Mouse (Mus musculus): ENCODE data around the gene Ppme1. TPM values are rescaled to one million over a fixed set of nuclear protein-coding genes. Genes with fewer than 3 reads are reported as not detected.

The Ppme1 gene
- polyA plus RNA-seq, 1 experiment from 2014 or later, result 155 TPM

DNA sequence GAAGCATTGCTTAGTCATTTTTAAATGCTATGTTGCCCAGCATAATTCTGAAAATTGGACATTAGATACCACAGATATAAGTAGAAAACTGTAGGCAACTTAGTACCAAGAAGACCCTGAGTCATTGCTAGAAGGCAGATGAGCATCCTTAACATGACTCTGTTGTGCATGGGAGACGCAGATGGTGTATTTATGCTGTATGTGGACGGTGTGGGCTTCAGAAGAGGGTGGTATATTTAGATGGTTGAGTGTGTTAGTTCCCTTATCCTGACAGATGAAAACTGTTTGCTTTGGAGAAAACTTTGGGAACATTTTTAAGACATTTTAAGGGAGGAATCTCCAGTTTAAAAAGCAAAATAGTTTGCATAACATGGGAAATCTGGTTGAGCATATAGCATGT is 16.1 kb upstream of the Ppme1 start:
- H3K4me1 ChIP-seq (ENCODE audit: control insufficient read depth, insufficient read depth, low read length), result no peaks in the 10 kb centered on the region
- peaks cover 23% of the 10 kb centered on the region for H3K36me3 ChIP-seq (ENCODE audit: control insufficient read depth, insufficient read depth, low read length)
- H3K27me3 ChIP-seq (ENCODE audit: control insufficient read depth, insufficient read depth, low read length), result no peaks in the 10 kb centered on the region
- no peak overlapping the region for H3K4me2 ChIP-seq (ENCODE audit: low read depth, low read length)
- WGBS, result 100% methylated on average over 2 of the region's 2 CpGs
- H3K27ac ChIP-seq (ENCODE audit: low read depth, low read length), result no peak overlapping the region
- no peak overlapping the region for H3K4me3 ChIP-seq (ENCODE audit: low read depth, low read length)
- H3K9me3 ChIP-seq (ENCODE audit: control insufficient read depth, low read length), result no peaks in the 10 kb centered on the region
- H3K9ac ChIP-seq (replicated peaks; ENCODE audit: low read depth, low read length), result no peak overlapping the region
- no peak for ATAC-seq (ENCODE audit: low read depth)

DNA sequence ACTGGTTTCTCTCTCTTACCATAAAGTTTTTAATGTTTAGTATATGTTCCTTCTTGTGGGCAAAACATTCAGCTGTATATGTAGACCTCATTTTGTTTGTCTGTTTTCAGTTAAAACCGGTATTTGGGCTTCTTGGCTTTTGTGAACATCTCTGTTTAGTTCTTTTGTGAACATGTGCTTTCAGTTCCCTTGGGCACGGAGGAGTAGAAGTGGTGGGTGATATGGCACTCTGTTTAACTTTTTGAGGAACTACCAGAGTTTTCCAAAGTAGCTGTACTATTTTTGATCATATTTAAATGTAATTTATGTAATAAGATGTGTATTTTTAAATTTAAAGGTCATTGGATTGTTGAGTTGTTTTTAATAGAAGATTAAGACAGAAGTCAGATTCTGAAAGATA is 11.1 kb upstream of the Ppme1 start:
- Histone ChIP-seq H3K4me3 (ENCODE audit: low read depth, low read length) (no peak overlapping the region), H3K36me3 (ENCODE audit: control insufficient read depth, insufficient read depth, low read length) (peaks cover 34% of the 10 kb centered on the region), H3K27me3 (ENCODE audit: control insufficient read depth, insufficient read depth, low read length) (no peaks in the 10 kb centered on the region), H3K27ac (ENCODE audit: low read depth, low read length) (no peak overlapping the region), H3K9me3 (ENCODE audit: control insufficient read depth, low read length) (no peaks in the 10 kb centered on the region), H3K9ac (replicated peaks; ENCODE audit: low read depth, low read length) (no peak overlapping the region), H3K4me2 (ENCODE audit: low read depth, low read length) (no peak overlapping the region), H3K4me1 (ENCODE audit: control insufficient read depth, insufficient read depth, low read length) (no peaks in the 10 kb centered on the region)
- no peak for ATAC-seq (ENCODE audit: low read depth)
- 91% methylated on average over 2 of the region's 2 CpGs for WGBS

DNA sequence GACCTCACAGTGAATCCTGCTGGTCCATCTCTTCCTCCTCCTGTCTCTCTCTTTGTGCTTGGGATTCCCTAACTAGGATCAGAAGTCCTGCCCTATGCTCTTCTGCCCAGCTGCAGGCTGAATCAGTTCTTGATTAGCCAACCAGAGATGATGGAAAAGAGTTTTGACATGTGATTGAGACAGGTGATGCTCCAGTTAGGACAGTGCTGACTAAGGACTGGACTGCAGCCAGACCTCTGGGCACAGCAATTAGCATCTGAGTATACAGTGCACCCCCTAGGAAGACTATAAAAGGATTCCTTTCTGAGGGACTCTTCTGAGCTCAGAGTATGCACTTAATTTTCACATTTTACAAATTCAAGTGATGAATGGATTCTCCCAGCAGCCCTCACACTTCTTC is 9.1 kb upstream of the Ppme1 start:
- no peak overlapping the region for H3K4me3 ChIP-seq (ENCODE audit: low read depth, low read length)
- no peaks in the 10 kb centered on the region for H3K9me3 ChIP-seq (ENCODE audit: control insufficient read depth, low read length)
- no peak for ATAC-seq (ENCODE audit: low read depth)
- H3K27ac ChIP-seq (ENCODE audit: low read depth, low read length), result no peak overlapping the region
- H3K4me1 ChIP-seq (ENCODE audit: control insufficient read depth, insufficient read depth, low read length), result no peaks in the 10 kb centered on the region
- H3K36me3 ChIP-seq (ENCODE audit: control insufficient read depth, insufficient read depth, low read length), result peaks cover 40% of the 10 kb centered on the region
- H3K27me3 ChIP-seq (ENCODE audit: control insufficient read depth, insufficient read depth, low read length), result no peaks in the 10 kb centered on the region
- H3K4me2 ChIP-seq (ENCODE audit: low read depth, low read length), result no peak overlapping the region
- H3K9ac ChIP-seq (replicated peaks; ENCODE audit: low read depth, low read length), result no peak overlapping the region

DNA sequence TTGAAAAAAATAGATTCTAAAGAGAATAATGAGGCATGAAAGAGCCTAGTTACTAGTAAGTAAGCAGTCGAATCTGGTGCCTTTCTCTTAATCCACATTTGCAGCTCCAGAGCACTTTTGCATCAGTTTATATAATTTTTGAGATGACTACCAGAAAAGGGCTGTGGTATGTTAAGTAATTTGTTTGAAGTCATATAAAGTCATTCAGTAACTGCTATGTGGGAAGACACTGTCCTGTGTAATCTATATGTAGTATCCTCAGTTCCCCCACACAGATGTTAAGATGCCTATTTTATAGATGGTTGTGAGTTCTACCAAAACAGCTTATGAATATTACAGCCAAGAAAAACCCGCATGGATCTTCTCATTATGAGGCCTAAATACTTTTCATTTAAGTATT is 6.2 kb upstream of the Ppme1 start:
- no peak for ATAC-seq (ENCODE audit: low read depth)
- Histone ChIP-seq H3K27ac (ENCODE audit: low read depth, low read length) (no peak overlapping the region), H3K27me3 (ENCODE audit: control insufficient read depth, insufficient read depth, low read length) (no peaks in the 10 kb centered on the region), H3K4me3 (ENCODE audit: low read depth, low read length) (no peak overlapping the region), H3K4me2 (ENCODE audit: low read depth, low read length) (no peak overlapping the region), H3K4me1 (ENCODE audit: control insufficient read depth, insufficient read depth, low read length) (no peaks in the 10 kb centered on the region), H3K9ac (replicated peaks; ENCODE audit: low read depth, low read length) (no peak overlapping the region), H3K9me3 (ENCODE audit: control insufficient read depth, low read length) (no peaks in the 10 kb centered on the region), H3K36me3 (ENCODE audit: control insufficient read depth, insufficient read depth, low read length) (peaks cover 40% of the 10 kb centered on the region)
- WGBS, result 88% methylated on average over 2 of the region's 2 CpGs

DNA sequence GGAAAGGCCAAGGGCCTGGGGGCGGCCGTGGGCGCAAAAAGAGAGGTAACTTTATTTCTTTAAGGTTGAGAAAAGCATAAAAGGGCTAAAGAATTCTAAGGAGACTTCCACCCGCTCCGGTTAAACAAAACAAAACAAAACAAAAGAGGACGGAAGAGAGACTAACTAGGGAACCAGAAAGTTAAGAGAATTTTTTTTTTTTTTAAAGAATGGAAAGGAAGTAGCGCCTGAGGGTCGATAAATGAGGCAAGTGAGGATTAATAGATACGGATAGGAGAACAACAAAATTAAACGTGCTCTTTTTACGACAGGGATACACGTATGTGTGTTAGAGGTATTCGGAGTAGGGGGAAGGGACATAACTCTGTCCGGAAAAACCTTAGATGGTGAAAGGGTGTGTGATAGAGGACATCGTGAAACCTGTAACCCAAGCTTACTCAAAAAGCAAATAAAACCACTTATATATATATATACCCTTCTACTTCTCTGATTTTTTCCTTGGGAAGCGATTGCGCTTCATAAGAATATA is 409 bp upstream of the Ppme1 start:
- Histone ChIP-seq H3K27me3 (ENCODE audit: control insufficient read depth, insufficient read depth, low read length) (no peaks in the 10 kb centered on the region), H3K9me3 (ENCODE audit: control insufficient read depth, low read length) (no peaks in the 10 kb centered on the region), H3K9ac (replicated peaks; ENCODE audit: low read depth, low read length) (no peak overlapping the region; the same call in 1 of the 2 replicates), H3K4me1 (ENCODE audit: control insufficient read depth, insufficient read depth, low read length) (peaks cover 19% of the 10 kb centered on the region), H3K4me2 (ENCODE audit: low read depth, low read length) (peak overlapping the region; percentile 53), H3K27ac (ENCODE audit: low read depth, low read length) (peak overlapping the region; percentile 36; the same call in 1 of the 2 replicates), H3K36me3 (ENCODE audit: control insufficient read depth, insufficient read depth, low read length) (peaks cover 5% of the 10 kb centered on the region; the same call in 1 of the 2 replicates), H3K4me3 (ENCODE audit: low read depth, low read length) (peak overlapping the region; percentile 74)
- 8% methylated on average over 17 of the region's 17 CpGs for WGBS
- ATAC-seq (ENCODE audit: low read depth), result no peak

DNA sequence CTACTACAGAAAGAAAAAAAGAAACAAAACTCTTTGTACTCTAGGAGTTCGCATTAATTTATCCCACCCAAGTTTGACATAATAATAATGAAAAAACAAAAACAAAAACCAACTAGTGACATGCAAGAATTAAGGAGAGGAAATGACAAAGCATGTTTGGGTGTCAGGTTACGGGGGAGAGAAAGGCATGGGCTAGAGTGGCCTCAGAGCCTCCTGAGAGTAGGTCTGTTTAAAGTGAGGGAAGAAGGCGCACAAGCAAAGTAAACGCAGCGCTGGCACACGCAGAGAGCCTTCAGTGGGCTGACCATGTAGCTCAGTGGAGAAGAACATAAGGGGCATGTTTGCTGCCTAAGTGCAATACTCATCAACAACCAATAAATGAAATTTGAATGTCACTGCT is 7.2 kb downstream of the Ppme1 start:
- Histone ChIP-seq H3K4me2 (ENCODE audit: low read depth, low read length) (no peak overlapping the region), H3K4me3 (ENCODE audit: low read depth, low read length) (no peak overlapping the region), H3K36me3 (ENCODE audit: control insufficient read depth, insufficient read depth, low read length) (no peaks in the 10 kb centered on the region), H3K9ac (replicated peaks; ENCODE audit: low read depth, low read length) (no peak overlapping the region), H3K9me3 (ENCODE audit: control insufficient read depth, low read length) (no peaks in the 10 kb centered on the region), H3K27me3 (ENCODE audit: control insufficient read depth, insufficient read depth, low read length) (no peaks in the 10 kb centered on the region), H3K27ac (ENCODE audit: low read depth, low read length) (no peak overlapping the region), H3K4me1 (ENCODE audit: control insufficient read depth, insufficient read depth, low read length) (peaks cover 6% of the 10 kb centered on the region)
- no peak for ATAC-seq (ENCODE audit: low read depth)
- WGBS, result 60% methylated on average over 6 of the region's 6 CpGs

DNA sequence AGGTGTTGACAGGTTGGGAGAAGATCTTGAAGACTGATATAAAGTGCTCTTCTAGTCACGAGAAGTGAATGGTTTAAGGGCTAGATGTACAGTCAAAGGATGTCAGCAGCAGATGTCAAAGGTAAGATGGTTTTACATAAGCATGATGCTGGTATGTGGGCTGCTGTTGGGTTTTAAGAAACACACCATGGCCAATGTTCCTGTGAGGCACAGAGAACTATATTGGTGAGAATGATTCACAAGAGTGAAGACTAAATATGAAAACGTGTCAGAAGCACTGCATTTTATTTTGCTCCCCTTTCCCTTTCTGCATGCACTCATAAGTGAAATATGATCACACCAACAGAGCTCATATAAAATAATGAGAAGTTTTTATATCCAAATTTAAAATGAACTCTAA is 8.9 kb downstream of the Ppme1 start:
- Histone ChIP-seq H3K4me2 (ENCODE audit: low read depth, low read length) (no peak overlapping the region), H3K36me3 (ENCODE audit: control insufficient read depth, insufficient read depth, low read length) (no peaks in the 10 kb centered on the region), H3K9me3 (ENCODE audit: control insufficient read depth, low read length) (no peaks in the 10 kb centered on the region), H3K9ac (replicated peaks; ENCODE audit: low read depth, low read length) (no peak overlapping the region), H3K4me1 (ENCODE audit: control insufficient read depth, insufficient read depth, low read length) (no peaks in the 10 kb centered on the region), H3K4me3 (ENCODE audit: low read depth, low read length) (no peak overlapping the region), H3K27me3 (ENCODE audit: control insufficient read depth, insufficient read depth, low read length) (no peaks in the 10 kb centered on the region), H3K27ac (ENCODE audit: low read depth, low read length) (no peak overlapping the region)
- ATAC-seq (ENCODE audit: low read depth), result no peak
- 92% methylated on average over 2 of the region's 2 CpGs for WGBS

DNA sequence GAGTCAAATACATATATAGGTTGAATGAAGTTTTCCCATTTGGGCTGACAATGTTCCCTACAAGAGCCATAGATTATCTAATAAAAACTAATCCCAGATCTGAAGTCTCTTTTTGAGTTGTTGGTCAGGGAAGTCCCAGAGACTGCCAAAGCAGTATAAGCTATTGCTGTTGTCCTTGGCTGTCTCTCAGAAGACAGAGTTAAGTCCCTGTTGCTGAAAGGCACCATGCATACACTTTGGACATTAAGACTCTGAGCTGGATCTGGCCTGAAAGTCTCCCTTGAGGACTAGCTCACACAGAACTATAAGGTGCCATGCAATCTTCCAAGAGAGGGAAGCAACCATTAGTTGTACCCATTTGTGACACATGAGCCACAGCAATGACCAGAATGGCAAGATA is 14.3 kb downstream of the Ppme1 start:
- Histone ChIP-seq H3K27ac (ENCODE audit: low read depth, low read length) (no peak overlapping the region), H3K36me3 (ENCODE audit: control insufficient read depth, insufficient read depth, low read length) (peaks cover 6% of the 10 kb centered on the region), H3K4me1 (ENCODE audit: control insufficient read depth, insufficient read depth, low read length) (no peaks in the 10 kb centered on the region), H3K9me3 (ENCODE audit: control insufficient read depth, low read length) (no peaks in the 10 kb centered on the region), H3K9ac (replicated peaks; ENCODE audit: low read depth, low read length) (no peak overlapping the region), H3K4me2 (ENCODE audit: low read depth, low read length) (no peak overlapping the region), H3K27me3 (ENCODE audit: control insufficient read depth, insufficient read depth, low read length) (no peaks in the 10 kb centered on the region), H3K4me3 (ENCODE audit: low read depth, low read length) (no peak overlapping the region)
- no peak for ATAC-seq (ENCODE audit: low read depth)

DNA sequence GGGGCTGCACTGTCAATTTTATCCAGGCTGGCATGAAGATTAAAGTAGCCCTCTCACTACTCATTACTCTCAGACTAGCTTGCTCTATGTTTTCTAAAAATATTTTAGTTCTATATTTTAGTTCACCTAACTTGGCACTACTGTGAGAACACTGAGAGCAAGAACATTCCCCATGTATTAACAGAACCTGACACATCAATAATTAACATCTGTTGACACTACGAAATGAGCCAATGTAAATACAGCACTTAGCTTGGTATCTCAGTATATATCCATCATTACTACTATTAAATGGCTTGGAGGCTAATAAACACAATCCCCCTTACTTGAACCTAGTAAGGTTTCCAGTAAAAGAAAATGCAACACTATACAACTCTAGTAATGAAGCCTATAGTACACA is 15.3 kb downstream of the Ppme1 start:
- no peak overlapping the region for H3K27ac ChIP-seq (ENCODE audit: low read depth, low read length)
- no peak overlapping the region for H3K4me2 ChIP-seq (ENCODE audit: low read depth, low read length)
- H3K4me1 ChIP-seq (ENCODE audit: control insufficient read depth, insufficient read depth, low read length), result no peaks in the 10 kb centered on the region
- peaks cover 6% of the 10 kb centered on the region for H3K36me3 ChIP-seq (ENCODE audit: control insufficient read depth, insufficient read depth, low read length)
- ATAC-seq (ENCODE audit: low read depth), result no peak
- 89% methylated on average over 1 of the region's 1 CpGs for WGBS
- H3K9ac ChIP-seq (replicated peaks; ENCODE audit: low read depth, low read length), result no peak overlapping the region
- no peaks in the 10 kb centered on the region for H3K27me3 ChIP-seq (ENCODE audit: control insufficient read depth, insufficient read depth, low read length)
- H3K9me3 ChIP-seq (ENCODE audit: control insufficient read depth, low read length), result no peaks in the 10 kb centered on the region
- no peak overlapping the region for H3K4me3 ChIP-seq (ENCODE audit: low read depth, low read length)

DNA sequence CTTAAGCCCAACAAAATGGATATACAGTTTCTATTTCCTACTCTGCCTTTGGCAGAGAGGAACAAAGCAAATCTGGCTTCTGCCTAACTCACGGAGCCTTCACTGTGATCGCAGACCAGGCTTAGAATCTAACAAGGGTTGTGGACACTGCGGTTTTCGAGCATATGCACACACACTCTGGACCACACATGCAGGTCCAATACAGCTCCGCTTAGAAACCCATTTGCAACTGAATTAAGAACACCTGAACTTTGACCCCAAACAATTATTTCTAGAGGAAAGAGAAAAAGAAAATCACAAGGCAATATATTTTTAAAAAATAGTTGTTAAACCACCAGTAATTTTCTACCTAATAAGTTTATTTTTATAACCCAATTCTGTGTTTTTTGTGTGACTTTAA is 15.8 kb downstream of the Ppme1 start:
- H3K4me3 ChIP-seq (ENCODE audit: low read depth, low read length), result no peak overlapping the region
- no peaks in the 10 kb centered on the region for H3K4me1 ChIP-seq (ENCODE audit: control insufficient read depth, insufficient read depth, low read length)
- 79% methylated on average over 5 of the region's 5 CpGs for WGBS
- no peaks in the 10 kb centered on the region for H3K27me3 ChIP-seq (ENCODE audit: control insufficient read depth, insufficient read depth, low read length)
- H3K4me2 ChIP-seq (ENCODE audit: low read depth, low read length), result no peak overlapping the region
- no peak overlapping the region for H3K27ac ChIP-seq (ENCODE audit: low read depth, low read length)
- H3K36me3 ChIP-seq (ENCODE audit: control insufficient read depth, insufficient read depth, low read length), result peaks cover 6% of the 10 kb centered on the region
- no peak overlapping the region for H3K9ac ChIP-seq (replicated peaks; ENCODE audit: low read depth, low read length)
- no peak for ATAC-seq (ENCODE audit: low read depth)
- no peaks in the 10 kb centered on the region for H3K9me3 ChIP-seq (ENCODE audit: control insufficient read depth, low read length)
